In the genomic region with DNA sequence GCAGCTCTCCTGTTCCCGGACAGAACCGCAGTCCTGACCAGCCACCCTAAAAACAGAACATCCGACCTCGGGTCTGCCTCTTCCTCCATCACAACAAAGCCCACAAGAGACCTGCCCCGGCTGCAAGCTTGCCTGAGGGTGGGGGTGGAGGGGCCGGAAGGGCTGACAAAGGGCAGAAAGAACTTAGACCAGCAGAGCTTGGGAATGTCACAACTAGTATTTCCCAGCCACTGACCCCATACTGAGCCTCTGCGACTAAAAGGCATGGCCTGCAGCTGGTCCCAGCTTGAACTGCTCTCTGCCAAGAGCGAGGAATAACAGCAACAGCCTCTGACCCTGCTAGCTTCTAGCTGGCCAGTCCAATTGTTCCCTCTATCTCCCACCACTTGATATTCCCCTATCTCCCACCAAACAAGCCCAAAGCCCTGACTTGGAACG, we compare ENCODE assay signal across 9 mouse cellular contexts. TPM values are rescaled to one million over a fixed set of nuclear protein-coding genes. Genes with fewer than 3 reads are reported as not detected.
A peak's percentile ranks its signal among the peaks of the same experiment; 100 is the strongest.
DNase-seq lines count a peak whose midpoint lies in the region; ATAC-seq and TF ChIP-seq lines count a peak whose summit lies in the region.
"Had no signal": no experiment of that assay in that cellular context is flagged by ENCODE, and none has a peak within 500 bp of the region (broad histone marks: within the 10 kb centered on the region; RNA-seq: fewer than 3 reads in every experiment).

No protein-coding gene starts in this region.

- no peaks in the 10 kb centered on the region for H3K27me3 ChIP-seq in intestine, embryonic 14.5 days (replicated peaks; ENCODE audit: control insufficient read depth, insufficient read depth, low read length)
- H3K27me3 ChIP-seq in intestine, postnatal 0 days (replicated peaks; ENCODE audit: control insufficient read depth, insufficient read depth, low read length) = no peaks in the 10 kb centered on the region
- H3K27me3 ChIP-seq in heart, embryonic 13.5 days (replicated peaks) = no peaks in the 10 kb centered on the region
- H3K27me3 ChIP-seq in kidney, postnatal 0 days (ENCODE audit: insufficient read depth, low read length) = no peaks in the 10 kb centered on the region
- H3K27me3 ChIP-seq in midbrain, embryonic 15.5 days (replicated peaks) = no peaks in the 10 kb centered on the region

- no peak overlapping the region for H3K4me2 ChIP-seq in intestine, embryonic 14.5 days (ENCODE audit: low read length)
- H3K4me2 ChIP-seq in intestine, postnatal 0 days (replicated peaks; ENCODE audit: low read depth) = no peak overlapping the region; the same call in 1 of the 2 replicates
- H3K4me2 ChIP-seq in heart, embryonic 13.5 days = peak overlapping the region; percentile 30
- no peak overlapping the region for H3K4me2 ChIP-seq in kidney, postnatal 0 days (ENCODE audit: low read length)
- H3K4me2 ChIP-seq in midbrain, embryonic 15.5 days = no peak overlapping the region

- peaks cover 6% of the 10 kb centered on the region for H3K4me1 ChIP-seq in intestine, embryonic 14.5 days (replicated peaks; ENCODE audit: control insufficient read depth, insufficient read depth, low read length)
- no peaks in the 10 kb centered on the region for H3K4me1 ChIP-seq in intestine, postnatal 0 days (replicated peaks; ENCODE audit: control insufficient read depth, insufficient read depth, low read length)
- H3K4me1 ChIP-seq in heart, embryonic 13.5 days = peaks cover 52% of the 10 kb centered on the region
- peaks cover 11% of the 10 kb centered on the region; the same call in 1 of the 2 replicates for H3K4me1 ChIP-seq in kidney, postnatal 0 days (replicated peaks; ENCODE audit: insufficient read depth, low read length)
- peaks cover 6% of the 10 kb centered on the region for H3K4me1 ChIP-seq in midbrain, embryonic 15.5 days

- peaks cover 18% of the 10 kb centered on the region for H3K36me3 ChIP-seq in intestine, embryonic 14.5 days (ENCODE audit: control insufficient read depth, insufficient read depth, low read length)
- 0 out of 2 replicates have a peak, but pooled peaks cover 6% of the 10 kb centered on the region for H3K36me3 ChIP-seq in intestine, postnatal 0 days (ENCODE audit: control insufficient read depth, insufficient read depth)
- peaks cover 17% of the 10 kb centered on the region for H3K36me3 ChIP-seq in heart, embryonic 13.5 days
- no peaks in the 10 kb centered on the region for H3K36me3 ChIP-seq in kidney, postnatal 0 days (ENCODE audit: insufficient read depth, low read length)
- no peaks in the 10 kb centered on the region for H3K36me3 ChIP-seq in midbrain, embryonic 15.5 days (replicated peaks)

- no peaks in the 10 kb centered on the region for H3K9me3 ChIP-seq in intestine, embryonic 14.5 days (ENCODE audit: control insufficient read depth, low read length)
- no peaks in the 10 kb centered on the region for H3K9me3 ChIP-seq in intestine, postnatal 0 days (ENCODE audit: control insufficient read depth)
- H3K9me3 ChIP-seq in heart, embryonic 13.5 days = no peaks in the 10 kb centered on the region
- H3K9me3 ChIP-seq in kidney, postnatal 0 days (replicated peaks; ENCODE audit: low read length) = no peaks in the 10 kb centered on the region
- no peaks in the 10 kb centered on the region for H3K9me3 ChIP-seq in midbrain, embryonic 15.5 days

- H3K27ac ChIP-seq in intestine, embryonic 14.5 days (ENCODE audit: low read depth) = 0 out of 2 replicates have a peak overlapping the region, but pooled peaks have one; percentile 7
- no peak overlapping the region for H3K27ac ChIP-seq in intestine, postnatal 0 days (ENCODE audit: low read depth, low read length)
- H3K27ac ChIP-seq in heart, embryonic 13.5 days (replicated peaks) = peak overlapping the region; percentile 51
- H3K27ac ChIP-seq in kidney, postnatal 0 days = 0 out of 2 replicates have a peak overlapping the region, but pooled peaks have one; percentile 15
- H3K27ac ChIP-seq in midbrain, embryonic 15.5 days = no peak overlapping the region

- H3K4me3 ChIP-seq in intestine, embryonic 14.5 days (ENCODE audit: low read depth, low read length) = no peak overlapping the region
- H3K4me3 ChIP-seq in intestine, postnatal 0 days (ENCODE audit: low read depth, low read length) = no peak overlapping the region
- no peak overlapping the region for H3K4me3 ChIP-seq in heart, embryonic 13.5 days
- no peak overlapping the region for H3K4me3 ChIP-seq in kidney, postnatal 0 days (replicated peaks; ENCODE audit: low read depth, low read length)
- H3K4me3 ChIP-seq in midbrain, embryonic 15.5 days = no peak overlapping the region
- H3K4me3 ChIP-seq: erythroblast, embryonic 14.5 days had no signal

- no peak for TF ChIP-seq CTCF in intestine, postnatal 0 days (IDR thresholded peaks at IDR 0.05; ENCODE audit: low read depth)
- no peak for TF ChIP-seq CTCF in kidney, postnatal 0 days (IDR thresholded peaks at IDR 0.05; ENCODE audit: low read depth)

- no peak for DNase-seq in intestine, embryonic 14.5 days (ENCODE audit: low spot score)
- peak; percentile 72 for DNase-seq in kidney, postnatal 0 days (ENCODE audit: low spot score)
- DNase-seq in thymus, postnatal 25 days = no peak
- DNase-seq in spleen, adult 18-20 months = no peak
- DNase-seq in natural killer cell, adult 2 months (ENCODE audit: low spot score in 2 of 2) = no peak

- 37% methylated on average over 9 of the region's 9 CpGs for WGBS in intestine, embryonic 14.5 days
- WGBS in intestine, postnatal 0 days = 43% methylated on average over 9 of the region's 9 CpGs
- WGBS in heart, embryonic 13.5 days = 11% methylated on average over 9 of the region's 9 CpGs
- 19% methylated on average over 9 of the region's 9 CpGs for WGBS in kidney, postnatal 0 days
- 18% methylated on average over 9 of the region's 9 CpGs for WGBS in midbrain, embryonic 15.5 days

- H3K9ac ChIP-seq in intestine, embryonic 14.5 days (ENCODE audit: low read length) = no peak overlapping the region
- no peak overlapping the region for H3K9ac ChIP-seq in intestine, postnatal 0 days (ENCODE audit: low read depth, low read length)
- peak overlapping the region; percentile 33; the same call in 1 of the 2 replicates for H3K9ac ChIP-seq in heart, embryonic 13.5 days
- H3K9ac ChIP-seq in kidney, postnatal 0 days (ENCODE audit: low read depth, low read length) = no peak overlapping the region
- no peak overlapping the region for H3K9ac ChIP-seq in midbrain, embryonic 15.5 days

- ATAC-seq in intestine, embryonic 14.5 days (replicated peaks; ENCODE audit: low FRiP score, low TSS enrichment, low read depth) = no peak
- no peak for ATAC-seq in intestine, postnatal 0 days
- ATAC-seq in heart, embryonic 13.5 days (ENCODE audit: extremely low read depth, insufficient number of reproducible peaks, low FRiP score, low TSS enrichment) = no peak
- ATAC-seq in kidney, postnatal 0 days (replicated peaks; ENCODE audit: low FRiP score, low read depth) = peak; percentile 66; the same call in 1 of the 2 replicates
- ATAC-seq in midbrain, embryonic 15.5 days (replicated peaks) = peak; percentile 41; the same call in 1 of the 2 replicates

RNA-seq across cellular contexts. Expression of gene Myo1b, which starts 36.5 kb away (rescaled TPM):
- polyA plus RNA-seq in intestine, embryonic 14.5 days (2014; fragmentation: Nextera tagmentation; extraction: Ambion mirVana) = 69.9 and 89.4 TPM in 2 replicates
- polyA plus RNA-seq in intestine, postnatal 0 days (2015; fragmentation: Nextera tagmentation; extraction: Ambion mirVana) = 15.8 and 18.4 TPM in 2 replicates
- 33.5 and 33.7 TPM in 2 replicates for polyA plus RNA-seq in heart, embryonic 13.5 days (2015; fragmentation: Nextera tagmentation; extraction: Ambion mirVana)
- 58.0 and 67.0 TPM in 2 replicates for polyA plus RNA-seq in kidney, postnatal 0 days (2015; fragmentation: Nextera tagmentation; extraction: Ambion mirVana)
- 69.4 and 69.6 TPM in 2 replicates for polyA plus RNA-seq in midbrain, embryonic 15.5 days (2015; fragmentation: Nextera tagmentation; extraction: Ambion mirVana)
- polyA plus RNA-seq: erythroblast, embryonic 14.5 days had no signal

Comparison
In these comparisons a context has a peak if more than half of its experiments do, and no peak if none do; other contexts are left out.
1. H3K27ac ChIP-seq: peak in intestine, embryonic 14.5 days (single experiment), heart, embryonic 13.5 days (single experiment) and kidney, postnatal 0 days (single experiment); none in intestine, postnatal 0 days (single experiment) and midbrain, embryonic 15.5 days (single experiment).
2. ATAC-seq: peak in kidney, postnatal 0 days (single experiment) and midbrain, embryonic 15.5 days (single experiment); none in intestine, embryonic 14.5 days (single experiment), intestine, postnatal 0 days (single experiment) and heart, embryonic 13.5 days (single experiment).